Mouse (Mus musculus) forebrain, embryonic 16.5 days (tissue): ENCODE measurements around the gene Oaz3. TPM values are rescaled to one million over a fixed set of nuclear protein-coding genes. Genes with fewer than 3 reads are reported as not detected.

ENCODE experiments used
- ATAC-seq: fragments of 200-750 bp; cut with Nextera tagmentation; 2 replicates; pipeline ENCODE4 v1.8.0; 2017; ENCODE audit warnings: mild to moderate bottlenecking, moderate library complexity
- H3K27ac ChIP-seq: fragments of 300-500 bp; sonication (generic); 2 replicates; pipeline ENCODE4 v1.5.1; 2014; ENCODE audit warnings: low read length, control low read depth
- H3K27me3 ChIP-seq: fragments of 300-500 bp; sonication (generic); replicated peaks from 2 replicates; pipeline ENCODE4 v1.6.1; 2014; ENCODE audit warnings: low read length; ENCODE audit not compliant: control insufficient read depth, insufficient read depth
- H3K36me3 ChIP-seq: fragments of 300-500 bp; sonication (generic); 2 replicates; pipeline ENCODE4 v1.6.1; 2014; ENCODE audit not compliant: control insufficient read depth, insufficient read depth
- H3K4me1 ChIP-seq: fragments of 300-500 bp; sonication (generic); replicated peaks from 2 replicates; pipeline ENCODE4 v1.6.1; 2014; ENCODE audit warnings: low read length; ENCODE audit not compliant: control insufficient read depth, insufficient read depth
- H3K4me2 ChIP-seq: fragments of 300-500 bp; sonication (generic); 2 replicates; pipeline ENCODE4 v1.6.1; 2014; ENCODE audit warnings: mild to moderate bottlenecking, low read length, control low read depth
- H3K4me3 ChIP-seq: fragments of 300-500 bp; sonication (generic); replicated peaks from 2 replicates; pipeline ENCODE4 v1.5.1; 2014; ENCODE audit warnings: mild to moderate bottlenecking, low read length, control low read depth
- H3K9ac ChIP-seq: fragments of 300-500 bp; sonication (generic); replicated peaks from 2 replicates; pipeline ENCODE4 v1.6.1; 2014; ENCODE audit warnings: low read depth, low read length, control low read depth
- H3K9me3 ChIP-seq: fragments of 300-500 bp; sonication (generic); 2 replicates; pipeline ENCODE4 v1.6.1; 2016; ENCODE audit warnings: low read length; ENCODE audit not compliant: control insufficient read depth
- WGBS: fragments of 180-500 bp; shearing (Covaris S2); extraction: QIAGEN DNeasy Blood & Tissue Kit; methylation state at CpG from one replicate; pipeline ENCODE4 v1.1.7; 2014; 5-methylcytosine and 5-hydroxymethylcytosine counted together
- polyA plus RNA-seq: library from polyadenylated mRNA; unstranded; fragments of >200 nt; fragmentation: Nextera tagmentation; extraction: Ambion mirVana; gene quantifications from 2 replicates; pipeline ENCODE4 v1.2.1, GENCODE M21; 2015

The Oaz3 gene
- polyA plus RNA-seq: 0.56 and 2.2 TPM in 2 replicates

GRCm38 (mm10) chr3:94443597-94443964 lies at the start of gene Oaz3:
Gene Oaz3, minus strand, starts transcription at chr3:94443915.
- H3K4me3 ChIP-seq: peak within 1 kb of the TSS; percentile 94
- peak within 1 kb of the TSS; percentile 95 for H3K4me2 ChIP-seq
- 0% methylated on average over 24 of the region's 24 CpGs for WGBS
- peak; percentile 47 for ATAC-seq
- H3K4me1 ChIP-seq: peaks cover 5% of the 10 kb centered on the region
- peak within 1 kb of the TSS; percentile 95 for H3K9ac ChIP-seq
- H3K27ac ChIP-seq: peak within 1 kb of the TSS; percentile 37
- no peaks in the 10 kb centered on the region for H3K9me3 ChIP-seq
- no peaks in the 10 kb centered on the region; the same call in 1 of the 2 replicates for H3K27me3 ChIP-seq
- H3K36me3 ChIP-seq: peaks cover 27% of the 10 kb centered on the region

GRCm38 (mm10) chr3:94487581-94487980 lies 43.9 kb upstream of the Oaz3 start:
- Histone ChIP-seq H3K27me3 (no peaks in the 10 kb centered on the region), H3K36me3 (peaks cover 22% of the 10 kb centered on the region), H3K27ac (no peak overlapping the region), H3K9ac (no peak overlapping the region), H3K4me2 (no peak overlapping the region), H3K9me3 (no peaks in the 10 kb centered on the region), H3K4me3 (no peak overlapping the region), H3K4me1 (peaks cover 47% of the 10 kb centered on the region)
- WGBS: 70% methylated on average over 6 of the region's 6 CpGs
- ATAC-seq: no peak

GRCm38 (mm10) chr3:94485922-94486321 lies 42.2 kb upstream of the Oaz3 start:
- Histone ChIP-seq H3K9me3 (no peaks in the 10 kb centered on the region), H3K36me3 (peaks cover 27% of the 10 kb centered on the region), H3K4me2 (no peak overlapping the region), H3K9ac (no peak overlapping the region), H3K27ac (peak overlapping the region; percentile 82; the same call in 1 of the 2 replicates), H3K4me1 (peaks cover 64% of the 10 kb centered on the region), H3K4me3 (no peak overlapping the region), H3K27me3 (no peaks in the 10 kb centered on the region)
- 26% methylated on average over 7 of the region's 7 CpGs for WGBS
- ATAC-seq: no peak

DNA sequence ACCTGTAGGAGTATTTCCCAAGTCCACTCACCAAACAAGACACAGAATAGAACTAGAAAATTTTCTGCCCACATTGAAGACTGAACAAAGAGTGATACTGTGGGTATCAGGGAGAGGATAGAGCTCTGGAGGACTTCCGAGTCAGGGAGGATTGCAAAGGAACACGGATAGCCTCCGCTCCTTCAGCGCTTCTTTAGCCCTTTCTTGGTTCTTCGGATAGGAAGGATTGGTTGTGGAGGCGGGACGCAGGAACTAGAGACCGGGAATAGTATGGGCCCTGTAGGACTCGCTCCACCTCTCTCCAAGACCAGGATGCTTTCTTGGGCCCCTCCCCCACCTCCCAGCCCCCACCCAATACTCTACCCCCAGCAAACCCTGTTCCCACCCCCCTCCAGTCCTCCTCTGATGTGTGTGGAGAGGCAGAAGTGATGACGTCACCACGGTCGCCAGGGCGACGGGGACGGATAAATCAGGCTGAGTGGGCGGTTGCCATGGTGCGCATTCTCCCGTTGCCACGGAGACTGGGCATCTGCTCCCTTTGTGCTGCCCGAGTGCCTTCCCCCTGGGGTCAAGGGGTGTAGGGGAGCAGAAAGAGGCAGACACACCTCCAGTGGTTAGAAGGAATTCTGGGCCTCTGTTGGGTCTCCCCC lies 40.2 kb upstream of the Oaz3 start:
- Histone ChIP-seq H3K27me3 (no peaks in the 10 kb centered on the region), H3K4me2 (peak overlapping the region; percentile 49), H3K9me3 (no peaks in the 10 kb centered on the region), H3K4me1 (peaks cover 84% of the 10 kb centered on the region), H3K36me3 (peaks cover 25% of the 10 kb centered on the region), H3K9ac (peak overlapping the region; percentile 43), H3K4me3 (peak overlapping the region; percentile 27), H3K27ac (peak overlapping the region; percentile 82)
- ATAC-seq: peak; percentile 88
- 4% methylated on average over 20 of the region's 20 CpGs for WGBS

DNA sequence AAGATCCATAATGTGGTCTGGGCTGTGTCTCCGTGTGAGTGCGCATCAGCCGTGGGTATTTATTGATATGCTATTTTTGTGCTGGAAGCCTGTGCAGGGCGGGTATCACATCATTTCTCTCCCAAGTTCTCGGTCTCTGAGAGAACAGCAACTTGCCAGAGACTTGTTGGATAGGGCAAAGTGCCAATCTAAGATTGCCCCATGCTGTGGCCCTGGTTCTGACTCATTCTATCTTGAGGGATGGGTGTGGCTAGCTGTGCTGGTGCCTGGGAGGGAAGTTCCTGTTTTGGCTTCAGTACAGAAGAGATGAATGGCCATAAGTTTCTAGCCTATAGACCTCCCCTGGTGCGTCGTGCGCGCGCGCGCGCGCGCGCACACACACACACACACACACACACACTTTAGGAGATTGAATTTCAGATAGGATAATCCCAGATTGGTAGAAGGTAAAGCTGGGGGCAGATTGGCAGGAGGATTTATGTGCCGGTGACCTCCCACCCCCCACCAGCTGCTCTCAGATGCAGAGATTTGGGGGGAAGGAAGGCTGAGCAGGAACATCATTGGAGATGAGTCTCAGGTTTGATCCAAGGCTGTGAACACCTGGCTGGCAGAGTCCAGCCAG lies 39.2 kb upstream of the Oaz3 start:
- peaks cover 84% of the 10 kb centered on the region for H3K4me1 ChIP-seq
- peaks cover 20% of the 10 kb centered on the region for H3K36me3 ChIP-seq
- H3K4me2 ChIP-seq: peak overlapping the region; percentile 19
- H3K4me3 ChIP-seq: no peak overlapping the region
- no peak overlapping the region for H3K9ac ChIP-seq
- ATAC-seq: no peak
- H3K27ac ChIP-seq: peak overlapping the region; percentile 44
- no peaks in the 10 kb centered on the region for H3K27me3 ChIP-seq
- no peaks in the 10 kb centered on the region for H3K9me3 ChIP-seq
- WGBS: 84% methylated on average over 17 of the region's 17 CpGs

- Histone ChIP-seq H3K4me2 (no peak overlapping the region), H3K9me3 (no peaks in the 10 kb centered on the region), H3K27ac (no peak overlapping the region), H3K36me3 (peaks cover 10% of the 10 kb centered on the region), H3K4me1 (peaks cover 83% of the 10 kb centered on the region), H3K4me3 (no peak overlapping the region), H3K9ac (0 out of 2 replicates have a peak overlapping the region, but pooled peaks have one; percentile 6), H3K27me3 (no peaks in the 10 kb centered on the region)
- ATAC-seq: no peak
- 70% methylated on average over 4 of the region's 4 CpGs for WGBS
Measured at GRCm38 (mm10) chr3:94481429-94481828, 37.7 kb upstream of the Oaz3 start.

DNA sequence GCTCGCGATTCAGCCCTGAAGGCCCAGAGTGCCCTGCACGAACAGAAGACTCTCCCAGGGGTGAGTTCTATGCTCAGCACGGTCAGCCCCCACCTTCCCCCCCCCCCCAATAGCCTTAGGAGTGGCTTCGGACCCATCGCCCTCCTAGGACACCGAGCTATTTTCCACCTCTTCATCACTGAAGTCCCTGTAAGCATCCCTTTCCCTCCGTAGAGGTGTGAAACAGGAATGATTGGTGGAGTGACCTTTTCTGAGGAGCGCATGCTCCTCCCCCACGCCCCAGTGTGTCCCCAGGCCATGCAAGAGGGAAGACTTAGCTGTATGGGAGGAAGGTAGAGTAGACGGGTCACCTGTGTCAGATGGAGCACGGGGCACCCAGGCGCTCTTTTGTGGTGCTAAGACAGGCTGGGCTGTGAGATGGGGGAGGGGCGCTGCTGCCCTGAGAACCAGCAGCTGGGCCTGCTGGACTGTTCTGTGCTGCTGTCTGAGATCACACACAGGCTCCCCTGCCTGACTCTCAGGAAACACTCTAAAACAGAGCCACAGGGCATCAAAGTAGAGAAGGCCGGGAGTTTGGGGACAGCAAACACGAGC lies 36.7 kb upstream of the Oaz3 start, which contains the start of gene Riiad1:
TSS of gene Riiad1 (minus strand) at position 51 of the 594 bp plus-strand sequence.
- H3K9ac ChIP-seq: peak within 1 kb of the TSS; percentile 97
- 18% methylated on average over 16 of the region's 16 CpGs for WGBS
- H3K36me3 ChIP-seq: peaks cover 10% of the 10 kb centered on the region
- no peak within 1 kb of the TSS; the same call in 1 of the 2 replicates for H3K27ac ChIP-seq
- peak within 1 kb of the TSS; percentile 89 for H3K4me2 ChIP-seq
- H3K4me1 ChIP-seq: peaks cover 73% of the 10 kb centered on the region
- H3K4me3 ChIP-seq: peak within 1 kb of the TSS; percentile 75
- no peak for ATAC-seq
- no peaks in the 10 kb centered on the region for H3K27me3 ChIP-seq
- no peaks in the 10 kb centered on the region for H3K9me3 ChIP-seq

DNA sequence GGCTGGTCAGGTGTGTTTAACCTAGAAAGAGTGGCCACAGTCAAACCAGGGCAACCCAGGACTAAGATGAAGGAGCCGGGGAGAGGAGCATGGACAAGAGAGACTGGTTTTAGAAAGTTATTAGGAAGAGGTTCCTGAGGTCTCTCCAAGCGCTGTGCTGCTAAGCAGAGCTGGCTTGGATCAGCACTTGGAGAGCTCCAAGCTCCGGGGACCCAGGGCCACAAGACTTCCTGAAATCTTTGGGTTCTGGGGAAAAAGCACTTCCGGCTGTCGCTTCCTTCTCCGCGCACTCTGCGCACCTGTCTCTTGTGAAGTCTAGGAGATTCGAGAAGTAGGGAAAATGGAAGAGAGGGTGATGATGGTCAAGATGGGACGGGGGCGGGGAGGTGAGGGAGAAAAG lies 35.8 kb upstream of the Oaz3 start:
- Histone ChIP-seq H3K36me3 (peaks cover 10% of the 10 kb centered on the region), H3K27ac (no peak overlapping the region; the same call in 1 of the 2 replicates), H3K4me2 (peak overlapping the region; percentile 89), H3K9me3 (no peaks in the 10 kb centered on the region), H3K27me3 (no peaks in the 10 kb centered on the region), H3K4me3 (peak overlapping the region; percentile 75), H3K4me1 (peaks cover 65% of the 10 kb centered on the region), H3K9ac (peak overlapping the region; percentile 97)
- ATAC-seq: no peak
- WGBS: 21% methylated on average over 11 of the region's 11 CpGs

DNA sequence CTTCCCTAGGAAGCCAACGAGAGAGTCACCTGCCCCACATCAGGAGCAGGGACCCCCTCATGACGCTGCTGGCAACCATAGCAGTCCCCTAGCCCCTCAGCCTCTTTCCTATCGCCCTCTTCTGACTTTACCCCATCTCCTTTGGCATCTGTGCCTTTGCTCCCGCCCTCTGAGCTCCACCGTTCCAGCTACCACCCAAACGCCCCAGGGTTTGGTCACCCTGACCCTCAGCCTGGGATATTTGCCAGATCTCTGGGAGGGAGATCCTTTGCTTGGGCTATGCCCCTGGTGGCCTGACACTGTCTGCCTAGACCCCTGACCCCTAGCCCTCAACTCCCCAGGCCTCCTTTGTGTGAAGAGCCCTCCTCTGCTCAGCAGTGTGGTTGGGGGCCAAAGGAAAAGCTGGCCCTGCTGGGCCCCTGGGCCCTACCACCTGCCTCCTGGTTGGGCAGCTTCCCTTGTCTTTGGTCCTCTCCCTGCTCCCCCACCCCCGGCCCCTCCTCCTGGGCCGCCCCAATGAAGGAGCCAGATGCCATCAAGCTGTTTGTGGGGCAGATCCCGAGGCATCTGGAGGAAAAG lies 35.0 kb upstream of the Oaz3 start:
- H3K9me3 ChIP-seq: no peaks in the 10 kb centered on the region
- peak overlapping the region; percentile 89 for H3K4me2 ChIP-seq
- ATAC-seq: peak; percentile 19
- WGBS: 6% methylated on average over 9 of the region's 9 CpGs
- H3K4me3 ChIP-seq: peak overlapping the region; percentile 75
- peak overlapping the region; percentile 97 for H3K9ac ChIP-seq
- H3K27ac ChIP-seq: peak overlapping the region; percentile 95
- peaks cover 60% of the 10 kb centered on the region for H3K4me1 ChIP-seq
- H3K27me3 ChIP-seq: no peaks in the 10 kb centered on the region
- H3K36me3 ChIP-seq: peaks cover 10% of the 10 kb centered on the region
